Mouse (Mus musculus) bone marrow macrophage, adult 2 months (primary cell): ENCODE data around the gene Cuedc2.

Experiments
- CTCF ChIP-seq: IDR thresholded peaks from 2 replicates; pipeline ENCODE4 v1.5.1; 2012; ENCODE audit warnings: low read depth, mild to moderate bottlenecking, low read length, moderate library complexity
- POLR2A ChIP-seq: IDR thresholded peaks from 2 replicates; pipeline ENCODE4 v1.6.1; 2012; ENCODE audit warnings: mild to moderate bottlenecking, low read depth, low read length, borderline replicate concordance

GRCm38 (mm10) chr19:46300294-46301045 lies 38.0 kb downstream of the Cuedc2 start:
- TF ChIP-seq CTCF (no peak), POLR2A (no peak)
